Mouse (Mus musculus): Measurements from ENCODE around the gene Col8a2. TPM values are rescaled to one million over a fixed set of nuclear protein-coding genes. Genes with fewer than 3 reads are reported as not detected.

Gene Col8a2
- total RNA-seq, 2 experiments from 2014 or later = 3.0 to 3.2 TPM

DNA sequence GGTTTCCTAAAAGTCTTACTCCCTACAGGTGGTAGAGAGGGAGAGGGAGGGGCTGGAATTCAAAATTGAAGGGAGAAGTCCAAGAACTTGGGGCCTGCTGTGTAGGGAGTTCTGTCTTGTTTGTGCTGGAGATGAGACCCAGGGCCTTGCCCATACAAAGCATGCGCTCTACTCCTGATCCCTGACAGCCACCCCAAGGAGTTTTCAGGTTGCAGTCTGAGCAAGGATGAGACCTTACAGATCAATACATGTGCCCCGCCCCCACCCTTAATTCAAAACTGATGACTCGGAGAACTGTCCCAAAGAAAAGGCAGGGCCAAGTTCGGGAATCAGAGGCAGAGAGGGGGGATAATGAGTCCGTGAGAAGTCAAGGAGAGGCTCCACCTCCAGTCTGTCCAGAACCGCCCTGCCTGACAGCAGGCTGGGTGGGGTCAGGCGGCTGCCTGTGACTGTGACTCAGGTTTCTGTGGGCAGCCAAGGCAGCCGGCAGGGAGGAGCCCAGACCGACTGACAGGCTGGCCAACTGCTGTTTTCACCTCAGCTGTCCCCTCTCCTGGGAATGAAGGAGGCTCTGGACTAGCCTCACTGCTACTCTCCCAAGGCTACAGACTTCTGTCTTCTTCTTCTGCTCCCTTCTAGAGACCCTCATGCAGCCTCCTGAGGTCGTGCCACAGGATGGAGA is 25.9 kb upstream of the Col8a2 start:
- peak; percentile 92 to 93 for DNase-seq

GRCm38 (mm10) chr4:126261266-126261665 is 25.3 kb upstream of the Col8a2 start:
- DNase-seq = peak in 1 of 2 experiments; percentile 15

DNA sequence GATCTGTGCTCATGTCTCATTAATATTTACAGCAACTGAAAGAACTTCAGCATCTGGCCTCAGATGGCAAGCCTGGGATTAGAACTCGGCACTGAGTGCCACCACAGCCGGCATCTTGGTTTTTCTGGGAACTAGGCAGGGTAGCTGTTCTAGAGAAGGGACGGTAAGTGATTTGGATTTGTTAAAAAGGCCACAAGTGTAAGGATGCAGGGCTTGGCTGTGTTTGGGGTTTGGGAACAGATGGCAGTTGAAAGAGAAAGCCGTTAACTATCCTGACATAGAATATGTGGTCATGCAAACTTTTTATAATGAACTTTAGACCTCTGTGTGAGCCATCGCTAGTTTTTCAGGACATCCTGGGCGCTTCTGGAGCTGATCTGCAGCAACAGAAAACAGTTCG is 24.9 kb upstream of the Col8a2 start:
- DNase-seq = no peak

- peak; percentile 100 for DNase-seq
These were observed 24.3 kb upstream of the Col8a2 start, which contains the start of gene Trappc3 for GRCm38 (mm10) chr4:126262119-126262807. Trappc3 (plus strand) TSS chr4:126262325.

GRCm38 (mm10) chr4:126269292-126269691 is 17.3 kb upstream of the Col8a2 start:
- DNase-seq = no peak

GRCm38 (mm10) chr4:126273753-126274152 is 12.8 kb upstream of the Col8a2 start:
- no peak for DNase-seq

GRCm38 (mm10) chr4:126275081-126275480 is 11.5 kb upstream of the Col8a2 start:
- no peak for DNase-seq

DNA sequence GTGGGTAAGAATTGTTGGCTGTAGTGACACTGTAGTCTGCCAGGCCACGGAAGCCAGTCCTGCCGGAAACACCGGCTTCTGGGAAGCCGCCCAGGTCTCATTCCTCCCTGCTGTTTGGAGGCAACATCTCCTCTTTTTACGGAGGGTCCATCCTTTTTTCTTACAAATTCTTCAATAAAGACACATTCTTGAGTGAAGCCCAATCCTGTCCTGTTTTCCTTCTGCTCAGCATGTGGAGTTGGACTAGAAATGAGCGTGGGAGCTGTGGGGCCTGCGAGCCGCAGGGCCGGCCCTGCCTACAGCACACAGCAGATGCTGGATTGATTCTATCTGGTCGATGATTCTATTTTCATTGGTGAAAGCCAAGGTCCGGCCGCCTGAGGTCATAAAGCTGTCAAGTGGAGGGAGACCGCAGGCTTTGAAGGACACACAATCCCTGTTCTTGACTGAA is 10.9 kb upstream of the Col8a2 start:
- peak; percentile 60 to 72 for DNase-seq

GRCm38 (mm10) chr4:126277906-126278564 is 8.6 kb upstream of the Col8a2 start:
- DNase-seq = peak; percentile 61 to 69

DNA sequence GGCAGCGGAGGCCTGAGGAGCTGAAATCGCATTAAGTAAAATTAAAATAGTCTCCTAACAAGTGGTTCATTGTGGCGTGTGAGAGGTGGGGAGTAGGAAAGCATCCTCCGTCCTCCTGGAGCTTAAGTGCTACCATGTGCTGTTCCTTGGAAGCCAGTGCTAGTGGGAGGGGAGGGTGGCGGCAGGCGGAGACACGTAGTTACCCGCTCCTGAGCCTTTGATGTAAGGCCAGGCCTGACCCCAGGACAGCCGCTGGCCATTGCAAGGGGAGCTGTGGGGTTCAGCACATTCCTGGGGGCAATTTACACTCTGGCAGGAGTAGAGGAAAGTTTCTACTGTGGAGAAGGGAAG is 8.1 kb upstream of the Col8a2 start:
- no peak for DNase-seq

DNA sequence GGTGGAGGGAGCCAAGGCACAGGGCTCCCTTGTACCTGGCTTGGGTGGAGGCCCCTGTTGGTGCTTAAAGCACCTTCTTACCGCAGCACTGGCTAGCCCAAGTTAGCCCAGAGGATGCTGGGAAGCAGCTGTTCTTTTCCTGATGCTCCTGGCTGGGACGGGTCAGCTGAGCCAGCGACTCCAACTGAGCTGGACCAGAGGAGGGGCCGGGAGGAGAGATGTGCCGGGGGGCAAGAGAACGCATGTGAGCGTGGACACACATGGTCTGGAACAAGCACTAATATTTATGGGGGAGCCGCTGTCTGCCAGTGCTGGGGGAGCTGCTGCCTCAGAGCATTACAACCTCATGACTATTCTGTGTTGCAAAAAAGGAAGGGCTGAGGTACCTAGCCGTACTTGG is 7.6 kb upstream of the Col8a2 start:
- no peak for DNase-seq

GRCm38 (mm10) chr4:126281706-126282105 is 4.9 kb upstream of the Col8a2 start:
- no peak for DNase-seq

GRCm38 (mm10) chr4:126283582-126283981 is 3.0 kb upstream of the Col8a2 start:
- no peak for DNase-seq

DNA sequence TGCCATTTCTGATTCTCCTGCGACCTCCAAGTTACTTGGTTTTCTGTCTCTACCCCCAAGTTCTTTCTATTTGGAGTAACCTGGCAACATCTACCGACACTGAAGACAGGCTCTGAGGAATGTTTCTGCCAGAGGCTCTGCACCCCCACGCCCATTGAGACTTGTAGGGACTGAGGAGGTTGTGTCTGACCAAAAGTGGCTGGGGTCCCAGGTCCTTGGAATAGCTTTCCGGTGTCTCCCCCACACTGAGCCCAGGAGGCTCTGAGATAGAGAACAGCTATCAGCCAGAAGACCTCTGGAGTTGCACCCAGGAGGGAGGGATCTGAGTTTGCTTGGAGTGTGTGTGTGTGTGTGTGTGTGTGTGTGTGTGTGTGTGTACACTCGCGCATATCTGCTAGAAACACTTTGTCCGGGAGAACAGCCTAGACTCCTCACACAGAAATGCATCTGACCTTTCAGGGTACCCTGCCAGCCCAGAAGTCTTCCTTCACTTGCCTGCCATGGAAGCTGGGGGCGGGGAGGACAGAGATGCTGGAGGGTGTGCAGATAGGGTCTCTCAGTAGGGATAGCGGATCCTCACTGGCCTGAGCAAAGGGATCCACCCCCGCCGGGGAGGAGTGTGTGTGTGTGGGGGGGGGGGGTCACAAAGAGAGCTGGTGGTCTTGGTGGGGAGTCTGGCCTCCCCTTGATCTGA is 856 bp downstream of the Col8a2 start:
- no peak for DNase-seq

- no peak for DNase-seq
These were observed 1.6 kb downstream of the Col8a2 start for GRCm38 (mm10) chr4:126288085-126288666.

DNA sequence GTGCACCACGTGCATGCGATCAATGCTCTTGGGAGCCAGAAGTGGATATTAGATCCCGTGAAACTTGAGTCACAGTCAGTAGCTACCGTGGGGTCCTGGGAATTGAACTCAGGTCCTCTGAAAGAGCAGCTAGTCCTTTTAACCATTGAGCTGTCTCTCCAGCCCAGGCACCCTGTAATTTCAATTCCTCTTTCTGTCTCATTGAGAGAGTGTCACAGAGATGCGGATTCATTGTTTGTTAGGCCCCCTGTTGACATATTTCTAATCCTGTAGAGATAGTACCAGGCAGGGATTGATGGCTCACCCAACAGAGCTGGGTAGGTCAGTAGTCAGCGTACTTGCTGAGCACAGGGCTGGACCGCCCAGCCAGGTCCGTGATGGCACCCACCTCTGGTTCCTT is 3.7 kb downstream of the Col8a2 start:
- DNase-seq = no peak

DNA sequence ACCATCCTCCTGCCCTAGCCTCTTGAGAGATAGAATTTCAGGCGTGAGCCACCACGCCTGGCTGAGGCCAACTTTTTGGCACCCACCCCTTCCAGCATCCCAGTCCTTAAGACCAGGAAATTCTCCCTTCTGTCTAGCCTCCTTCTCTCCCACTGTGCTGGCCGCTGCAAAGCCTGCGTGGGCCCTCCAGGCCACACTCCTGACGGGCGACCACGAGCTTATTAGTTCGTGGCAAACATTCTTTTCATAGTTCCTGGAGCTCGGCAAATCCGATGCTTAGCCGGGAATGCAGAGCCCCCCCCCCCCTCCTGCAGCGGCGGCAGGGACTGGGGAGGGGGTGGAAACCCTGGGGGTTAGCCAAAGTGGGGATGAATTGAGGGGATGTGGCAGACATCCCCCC is 4.6 kb downstream of the Col8a2 start:
- DNase-seq = no peak

DNA sequence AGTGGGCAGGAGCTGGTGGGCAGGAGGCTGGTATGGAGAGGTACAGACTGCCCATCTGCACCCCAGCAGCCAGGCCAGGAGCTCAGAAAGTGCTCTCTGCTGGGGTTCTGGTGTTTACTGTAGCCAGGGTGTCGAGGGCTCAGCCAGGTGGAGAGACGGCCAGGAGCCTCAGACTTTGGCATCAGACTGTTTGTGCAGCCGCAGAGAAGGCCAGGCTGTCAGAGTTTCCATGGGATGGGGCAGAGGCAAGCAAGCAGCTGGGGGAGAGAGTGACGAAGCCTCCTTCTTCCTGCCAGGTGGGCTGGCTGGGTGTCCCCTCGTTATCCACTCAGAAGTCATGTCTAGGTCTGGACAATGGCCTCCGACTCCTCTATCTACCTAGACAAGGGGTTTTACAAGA is 8.6 kb downstream of the Col8a2 start:
- DNase-seq = no peak

GRCm38 (mm10) chr4:126295937-126296336 is 9.3 kb downstream of the Col8a2 start:
- DNase-seq = no peak

- DNase-seq = peak; percentile 81 to 85
These were observed 10.1 kb downstream of the Col8a2 start for GRCm38 (mm10) chr4:126296617-126297101.

- no peak for DNase-seq
These were observed 14.5 kb downstream of the Col8a2 start for GRCm38 (mm10) chr4:126300916-126301583.
